Mouse (Mus musculus) cortical plate, adult 2 months (tissue): Measurements from ENCODE around the gene Uba6.

Experiments used
- CTCF ChIP-seq: fragments of 200-500 bp; IDR thresholded peaks from 2 replicates; pipeline ENCODE4 v1.5.1; 2011; ENCODE audit warnings: mild to moderate bottlenecking, control low read depth, low read length; ENCODE audit not compliant: insufficient read depth; ENCODE audit errors: extremely low read depth
- POLR2A ChIP-seq: fragments of 200-500 bp; IDR thresholded peaks from 2 replicates; pipeline ENCODE4 v1.6.1; 2011; ENCODE audit warnings: mild to moderate bottlenecking, low read length, control low read depth; ENCODE audit not compliant: insufficient read depth; ENCODE audit errors: extremely low read depth

GRCm38 (mm10) chr5:86102176-86102575 is 70.4 kb downstream of the Uba6 start:
- TF ChIP-seq CTCF (no peak), POLR2A (no peak)
